Mouse (Mus musculus) fibroblast of lung, adult 2 months (primary cell): Measurements from ENCODE around the gene Lmf2.
A peak's percentile ranks its signal among the peaks of the same experiment; 100 is the strongest.

Experiments used
- DNase-seq: peaks from one replicate; pipeline ENCODE4 v3.0.0-alpha.2; 2011; ENCODE audit warnings: low read depth

Gene Lmf2

GRCm38 (mm10) chr15:89315190-89315731, 40.2 kb downstream of the Lmf2 start, which contains the start of gene Sbf1:
Gene Sbf1, minus strand, starts transcription at chr15:89315311.
- DNase-seq: peak; percentile 92

GRCm38 (mm10) chr15:89314511-89315189, 40.8 kb downstream of the Lmf2 start:
- no peak for DNase-seq

- no peak for DNase-seq
Observed at GRCm38 (mm10) chr15:89314107-89314506, 41.4 kb downstream of the Lmf2 start.

- DNase-seq: no peak
Observed at GRCm38 (mm10) chr15:89313359-89313758, 42.1 kb downstream of the Lmf2 start.

GRCm38 (mm10) chr15:89309962-89310498, 45.4 kb downstream of the Lmf2 start:
- DNase-seq: peak; percentile 37

GRCm38 (mm10) chr15:89308406-89309139, 46.9 kb downstream of the Lmf2 start:
- no peak for DNase-seq

GRCm38 (mm10) chr15:89307461-89307860, 48.0 kb downstream of the Lmf2 start:
- DNase-seq: no peak

- DNase-seq: no peak
Observed at GRCm38 (mm10) chr15:89305966-89306365, 49.5 kb downstream of the Lmf2 start.
